Mouse (Mus musculus): ENCODE data around the gene Rnf130.

Rnf130 gene

DNA sequence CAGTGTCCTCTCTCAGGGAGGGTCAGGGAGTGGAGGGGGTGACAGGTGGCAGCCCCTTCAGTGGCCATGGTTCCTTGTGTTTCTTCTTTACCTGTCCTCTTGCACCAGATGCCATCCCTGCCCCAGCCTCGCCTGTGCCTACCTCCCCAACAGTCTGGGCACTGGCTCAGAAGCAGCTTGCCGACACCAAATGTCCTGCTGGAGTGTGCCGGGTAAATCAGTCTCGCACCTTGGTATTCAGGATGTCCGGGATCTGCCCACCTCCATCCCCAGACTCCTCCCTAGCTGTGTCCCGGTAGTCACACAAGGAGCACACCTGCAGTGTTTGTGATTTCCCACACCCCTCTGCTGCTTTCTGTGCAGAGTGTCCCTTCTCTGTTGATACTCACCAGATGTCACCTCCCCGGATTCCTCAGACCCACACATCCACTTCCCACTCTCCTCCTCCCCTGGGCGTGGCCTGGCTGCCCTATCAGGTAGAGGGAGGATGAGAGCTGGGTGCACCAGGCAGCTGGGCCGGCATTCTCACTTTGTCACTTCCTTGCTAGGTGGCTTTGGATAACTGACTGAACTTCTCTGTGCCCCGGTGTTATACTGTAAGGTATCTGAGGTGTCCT, 113.2 kb downstream of the Rnf130 start:
- DNase-seq (ENCODE audit: low spot score in 2 of 2), result no peak

DNA sequence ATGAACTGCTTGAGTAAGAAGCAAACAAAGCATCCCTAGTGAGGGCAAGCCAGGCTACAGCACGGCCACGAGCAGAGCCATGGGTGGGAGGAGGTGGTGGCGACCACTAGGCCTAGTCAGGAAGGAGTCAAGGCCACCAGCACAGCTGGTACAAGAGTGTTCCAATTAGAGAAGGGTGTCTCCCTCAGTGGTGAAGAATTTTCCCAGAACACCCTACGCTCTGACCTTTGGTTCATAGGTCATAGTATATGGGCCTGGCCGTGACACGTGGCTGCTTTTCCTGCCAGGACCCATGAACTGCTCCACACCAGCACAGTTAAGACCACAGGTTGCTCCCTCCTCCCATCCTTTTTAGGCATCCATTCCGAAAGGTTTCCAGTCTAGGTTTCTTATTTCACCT, 114.4 kb downstream of the Rnf130 start:
- DNase-seq (ENCODE audit: low spot score in 2 of 2), result no peak

DNA sequence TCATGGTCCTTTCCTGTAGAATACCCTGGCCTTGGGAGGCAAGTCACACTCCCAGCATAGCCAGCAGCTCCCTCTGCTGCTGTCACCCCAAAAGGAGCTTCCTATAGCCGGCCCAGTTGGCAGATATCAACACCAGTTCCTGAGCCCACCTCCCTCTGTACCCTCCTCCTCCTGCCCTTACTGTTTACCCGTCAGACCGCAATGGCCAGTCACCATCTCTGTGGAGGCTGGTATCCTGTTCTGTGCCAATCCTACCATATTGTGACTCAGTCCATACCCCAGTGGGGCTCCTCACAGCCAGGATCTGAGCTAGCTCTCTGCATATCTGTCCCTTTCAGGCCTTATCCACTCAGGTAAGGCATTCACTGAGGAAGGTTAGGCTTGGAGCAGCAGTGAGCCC, 120.4 kb downstream of the Rnf130 start:
- DNase-seq (ENCODE audit: low spot score in 2 of 2), result no peak

DNA sequence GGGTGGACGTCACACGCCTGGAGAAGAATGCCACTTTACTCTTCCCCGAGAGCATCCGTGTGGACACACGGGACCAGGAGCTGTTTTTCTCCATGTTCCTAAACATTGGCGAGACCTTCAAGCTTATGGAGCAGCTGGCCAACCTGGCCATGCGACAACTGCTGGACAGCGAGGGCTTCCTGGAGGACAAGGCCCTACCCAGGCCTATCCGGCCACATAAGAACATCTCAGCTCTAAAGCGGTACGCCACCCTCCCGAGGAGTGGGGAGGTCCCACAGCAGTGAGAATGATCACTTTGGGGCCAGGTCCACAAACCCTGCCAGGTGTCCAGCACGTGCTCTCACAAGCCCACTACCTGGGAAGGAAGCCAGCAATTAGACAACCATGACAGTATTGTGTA, 121.0 kb downstream of the Rnf130 start:
- no peak for DNase-seq (ENCODE audit: low spot score in 2 of 2)

DNA sequence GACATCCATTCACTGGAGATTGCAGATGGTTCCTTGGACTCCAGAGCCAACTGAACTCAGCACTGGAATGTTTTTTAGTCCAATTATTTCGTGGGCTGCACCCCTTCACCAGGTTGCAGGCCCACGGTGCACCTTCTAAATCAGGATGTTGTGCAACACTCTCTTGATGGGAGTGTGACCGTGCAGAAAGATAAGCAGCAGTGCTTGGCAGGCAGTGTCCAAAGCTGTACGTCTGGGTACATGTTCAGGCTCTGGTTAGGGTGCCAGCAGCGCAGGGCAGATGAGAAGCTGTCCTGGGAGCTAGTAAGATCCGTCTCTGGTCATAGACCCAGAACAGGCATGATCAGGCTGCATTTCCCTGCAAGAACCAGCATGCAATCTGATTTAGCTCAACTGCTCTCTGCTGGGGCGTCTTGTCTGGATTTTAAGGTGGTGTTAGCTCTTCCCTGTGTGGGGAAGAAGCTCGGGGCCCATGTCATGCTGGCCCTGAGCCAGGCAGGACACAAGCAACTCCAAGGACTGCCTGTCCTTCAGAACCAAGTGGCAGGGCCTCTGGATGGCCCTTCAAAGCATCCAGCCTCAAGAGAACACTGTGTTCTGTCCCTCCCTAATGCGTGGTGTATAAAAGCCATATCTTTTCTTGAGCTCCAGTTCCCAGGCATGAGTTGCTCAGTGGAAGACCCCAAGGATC, 122.3 kb downstream of the Rnf130 start:
- no peak for DNase-seq (ENCODE audit: low spot score in 2 of 2)

DNA sequence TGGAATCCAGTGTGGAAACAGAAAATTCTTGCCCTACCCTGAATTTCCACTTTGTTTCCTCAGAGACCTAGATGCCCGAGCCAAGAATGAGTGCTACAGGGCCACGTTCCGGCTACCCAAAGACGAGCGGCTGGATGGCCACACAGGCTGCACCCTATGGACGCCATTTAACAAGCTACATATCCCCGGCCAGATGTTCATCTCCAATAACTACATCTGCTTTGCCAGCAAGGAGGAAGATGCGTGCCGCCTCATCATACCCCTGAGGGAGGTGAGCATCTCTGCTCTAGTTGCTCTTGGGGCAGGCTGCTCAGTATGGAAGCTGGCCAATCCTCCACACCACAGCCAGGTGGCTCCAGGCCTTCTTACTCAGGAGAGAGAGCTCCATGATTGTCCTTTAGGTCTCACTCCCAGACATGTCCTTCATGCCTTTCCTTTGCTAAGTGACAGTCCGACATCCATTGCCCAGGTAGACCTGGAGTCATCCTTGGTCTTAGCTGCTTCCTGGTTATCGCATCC, 122.9 kb downstream of the Rnf130 start:
- DNase-seq (ENCODE audit: low spot score in 2 of 2), result no peak

DNA sequence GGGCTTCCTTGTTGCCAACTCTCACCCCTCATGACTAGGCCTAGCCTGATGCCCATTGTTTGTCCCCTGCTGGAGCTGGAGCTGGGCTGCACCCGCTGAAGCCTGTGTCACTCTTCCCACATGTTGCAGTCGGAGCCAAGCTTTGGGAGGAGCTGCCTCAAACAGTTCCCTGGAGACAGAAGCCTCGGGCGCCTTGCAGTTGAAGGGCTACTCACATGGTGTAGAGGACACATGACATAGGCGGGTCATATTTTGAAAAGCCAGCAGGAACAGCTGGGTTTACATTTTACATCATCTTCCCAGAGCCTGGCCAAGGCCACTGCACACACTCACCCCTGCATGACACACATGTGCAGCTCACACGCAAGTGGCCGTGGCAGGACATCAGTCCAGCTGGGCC, 124.1 kb downstream of the Rnf130 start:
- DNase-seq (ENCODE audit: low spot score in 2 of 2), result no peak

DNA sequence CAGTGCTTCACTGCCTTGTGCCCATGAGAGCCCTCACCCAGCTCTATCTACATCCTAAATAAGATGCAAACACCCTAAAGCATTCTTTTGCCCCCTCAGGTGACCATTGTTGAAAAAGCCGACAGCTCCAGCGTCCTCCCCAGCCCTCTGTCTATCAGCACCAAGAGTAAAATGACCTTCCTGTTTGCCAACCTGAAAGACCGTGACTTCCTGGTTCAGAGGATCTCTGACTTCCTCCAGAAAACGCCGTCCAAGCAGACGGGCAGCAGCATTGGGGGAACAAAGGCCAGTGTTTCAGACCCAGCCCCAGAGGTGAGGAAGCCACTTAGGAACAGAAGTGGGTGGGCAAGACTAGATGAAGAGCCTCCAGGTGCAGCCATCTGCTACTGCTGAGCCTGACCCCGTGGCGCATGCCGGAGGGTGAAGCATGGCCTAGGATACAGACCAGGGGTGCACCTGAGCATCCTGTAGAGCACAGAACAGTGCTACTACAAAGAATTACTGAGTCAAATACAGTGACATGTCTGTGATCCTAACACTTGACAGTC, 124.5 kb downstream of the Rnf130 start:
- DNase-seq (ENCODE audit: low spot score in 2 of 2), result no peak

DNA sequence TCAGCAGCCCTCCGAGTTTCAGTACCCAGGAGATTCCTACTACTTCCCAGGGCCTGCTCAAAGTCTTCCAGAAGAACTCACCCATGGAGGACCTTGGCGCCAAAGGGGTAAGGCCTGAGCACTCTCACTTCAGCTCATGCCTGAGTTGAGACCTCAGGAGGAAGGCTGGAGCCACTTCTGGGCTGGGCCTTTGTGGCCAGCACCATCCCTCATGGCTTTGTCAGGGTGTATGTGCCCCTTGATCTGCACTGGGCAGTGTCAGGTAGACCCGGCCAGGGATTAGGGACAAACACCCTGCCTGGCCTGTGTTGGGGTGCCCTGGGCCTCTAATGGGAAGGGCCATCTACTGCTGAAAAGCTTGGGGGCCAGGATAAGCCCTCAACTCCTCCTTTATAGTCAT, 126.2 kb downstream of the Rnf130 start:
- DNase-seq (ENCODE audit: low spot score in 2 of 2), result no peak

DNA sequence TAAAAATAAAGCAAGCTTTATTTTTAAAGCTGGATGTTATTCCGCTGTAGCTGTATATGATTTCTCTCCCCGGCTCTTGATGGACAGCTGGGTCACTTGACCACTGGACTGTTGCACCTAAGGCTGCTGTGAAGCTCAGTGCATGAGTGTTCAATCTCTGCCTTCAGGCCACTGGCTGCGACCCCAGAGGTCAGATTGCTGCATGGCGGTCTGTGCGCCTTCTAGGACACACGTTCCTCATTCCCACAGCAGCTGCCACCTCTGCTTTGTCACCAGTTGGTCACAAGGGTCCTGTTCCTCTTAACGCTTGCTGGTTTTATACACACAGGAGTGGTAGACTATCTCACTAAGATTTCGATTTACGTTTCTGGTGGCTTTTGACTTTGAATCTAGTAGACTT, 129.0 kb downstream of the Rnf130 start:
- DNase-seq (ENCODE audit: low spot score in 2 of 2), result no peak
